Mouse (Mus musculus) CD4-positive helper T cell, adult 2 months (primary cell): ENCODE results near the gene Sp9.

ENCODE experiments used
- DNase-seq: peaks from one replicate; pipeline ENCODE4 v3.0.0-alpha.2; 2012; ENCODE audit warnings: low read depth, missing footprints, low spot score

Gene Sp9

DNA sequence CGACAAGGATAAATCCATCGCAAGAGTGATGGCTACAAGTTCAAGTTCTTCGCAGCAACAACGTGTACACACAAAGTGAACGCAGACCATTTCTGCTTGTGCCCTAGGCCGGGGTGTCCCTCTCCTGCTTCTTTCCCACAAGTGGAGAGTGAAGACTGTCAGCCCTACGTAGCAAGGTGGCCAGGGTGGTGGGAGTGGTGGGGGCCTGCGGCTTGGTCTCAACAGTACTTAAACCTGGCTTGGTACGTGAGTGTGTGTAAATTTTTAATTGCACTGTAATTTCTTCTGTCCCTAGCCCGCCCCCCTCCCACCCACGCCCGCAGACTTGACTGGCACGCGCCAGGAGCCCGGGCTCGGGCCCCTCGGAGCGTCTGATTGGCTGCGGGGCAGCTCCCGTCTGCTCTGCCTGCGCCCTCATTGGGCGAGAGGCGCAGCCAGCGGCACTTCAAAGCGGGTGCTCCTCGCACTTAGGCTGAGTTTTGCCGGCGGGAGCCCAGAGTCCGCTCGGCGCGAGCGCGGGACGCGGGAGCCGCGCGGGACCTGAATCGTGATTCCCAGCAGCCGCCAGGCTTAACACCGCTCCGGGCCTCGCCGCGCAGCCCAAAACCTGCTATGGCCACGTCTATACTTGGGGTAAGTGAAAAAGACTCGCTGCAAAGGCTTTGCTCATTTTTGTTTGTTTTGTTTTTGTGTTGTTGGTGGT, at the start of gene Sp9:
Gene Sp9, plus strand, starts transcription at position 467 of the 703 bp plus-strand sequence.
- peak; percentile 67 for DNase-seq

DNA sequence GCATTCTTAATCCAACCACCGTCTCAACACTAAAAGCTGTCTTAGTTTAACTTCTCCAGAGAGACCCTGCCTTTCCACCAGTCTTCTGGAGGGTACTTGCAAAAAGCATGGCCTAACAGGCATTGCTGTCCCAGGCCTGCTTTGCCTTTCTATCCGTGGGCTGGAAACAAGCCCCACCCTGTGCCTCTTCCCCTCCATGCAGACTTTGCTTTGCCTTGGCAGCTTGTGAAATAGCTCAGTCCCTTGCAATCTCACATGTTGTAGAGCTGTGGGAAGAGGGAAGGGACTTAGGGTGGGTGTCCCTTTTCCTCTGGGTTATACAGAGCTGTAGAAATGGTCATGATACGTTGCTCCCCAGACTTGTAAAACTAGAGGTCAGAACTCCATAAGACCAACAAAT, 40.6 kb upstream of the Sp9 start:
- DNase-seq, result no peak

- DNase-seq, result no peak
These were observed 30.4 kb upstream of the Sp9 start for GRCm38 (mm10) chr2:73241299-73241698.

GRCm38 (mm10) chr2:73248701-73249100, 23.0 kb upstream of the Sp9 start:
- no peak for DNase-seq

- no peak for DNase-seq
These were observed 8.5 kb upstream of the Sp9 start for GRCm38 (mm10) chr2:73263172-73263765.

- no peak for DNase-seq
These were observed 7.7 kb upstream of the Sp9 start for GRCm38 (mm10) chr2:73263794-73264610.

DNA sequence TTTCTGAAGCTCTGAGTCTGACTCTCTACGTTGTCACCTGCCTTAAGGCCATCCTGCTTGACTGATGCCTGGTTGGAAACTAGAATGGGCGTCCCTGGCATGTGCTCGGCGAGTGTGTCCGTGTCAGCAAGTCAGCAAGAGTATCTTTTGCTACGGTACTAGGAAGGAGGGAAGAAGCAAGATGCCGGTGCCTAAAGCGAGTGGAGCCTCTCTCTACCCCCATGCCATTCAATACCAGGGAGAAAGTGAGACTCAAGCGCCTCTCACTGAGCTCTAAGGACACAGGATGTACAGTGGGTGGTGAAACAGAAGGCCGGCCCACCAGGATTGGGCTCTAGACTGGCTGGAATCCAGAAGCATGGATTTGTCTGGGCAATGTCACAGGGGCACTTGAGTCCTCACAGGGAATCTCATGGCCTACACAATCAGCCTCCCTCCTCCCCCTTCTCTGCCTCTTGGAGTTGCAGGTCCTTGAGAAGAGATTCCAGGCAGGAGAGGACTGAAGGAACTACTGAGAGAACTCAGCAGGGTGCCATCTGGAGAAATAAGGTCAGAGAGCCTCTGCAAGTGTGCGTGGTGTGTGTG, 7.0 kb upstream of the Sp9 start:
- DNase-seq, result no peak

GRCm38 (mm10) chr2:73266011-73266410, 5.7 kb upstream of the Sp9 start:
- DNase-seq, result no peak

- no peak for DNase-seq
These were observed 5.1 kb upstream of the Sp9 start for GRCm38 (mm10) chr2:73266623-73267022.

GRCm38 (mm10) chr2:73267231-73267630, 4.5 kb upstream of the Sp9 start:
- DNase-seq, result no peak

DNA sequence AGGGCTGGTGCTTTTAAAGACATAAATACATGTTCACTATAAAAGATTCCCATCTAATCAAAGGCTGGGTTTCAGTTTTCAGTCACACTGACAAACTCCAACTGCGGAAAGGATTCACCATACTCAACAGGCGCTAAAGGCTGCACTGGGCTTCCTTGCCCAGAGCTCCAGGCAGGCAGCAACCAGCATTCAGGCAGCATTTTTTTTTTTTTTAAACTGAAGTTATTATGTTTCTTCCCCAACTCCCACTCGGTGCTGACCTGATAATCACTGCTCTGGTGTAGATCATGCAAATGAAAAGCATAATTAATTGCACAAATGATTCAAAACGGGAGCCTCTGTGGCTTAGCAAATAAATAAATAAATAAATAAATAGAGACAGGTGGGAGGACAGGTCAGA, 3.9 kb upstream of the Sp9 start:
- DNase-seq, result no peak

GRCm38 (mm10) chr2:73268281-73268680, 3.4 kb upstream of the Sp9 start:
- DNase-seq, result no peak

DNA sequence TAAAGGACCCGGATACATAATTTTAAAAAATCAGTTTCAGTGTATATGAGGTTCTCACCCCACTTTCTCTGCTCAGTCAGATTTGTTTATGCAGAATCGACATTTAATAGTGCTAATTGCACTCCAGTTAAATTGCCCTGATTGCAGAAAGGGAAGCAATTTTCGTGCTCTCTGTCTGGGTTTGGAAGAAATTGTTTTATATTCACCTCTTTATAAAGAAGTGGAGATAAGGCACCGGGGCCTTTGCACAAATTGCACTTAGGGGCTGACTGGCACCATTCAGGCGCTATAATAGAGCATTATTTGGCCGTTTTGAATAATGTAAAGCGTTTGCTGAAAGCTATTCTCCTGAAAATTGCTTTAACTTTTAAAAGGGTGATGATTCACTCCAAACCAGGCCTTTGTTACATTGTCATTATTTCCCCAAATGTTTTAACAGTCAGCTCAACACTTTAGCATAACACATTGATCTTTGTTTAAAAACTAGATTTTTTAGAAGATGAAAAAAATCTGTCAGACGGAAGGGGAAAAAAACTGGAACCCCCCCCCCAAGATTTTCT, 2.8 kb upstream of the Sp9 start:
- no peak for DNase-seq

GRCm38 (mm10) chr2:73269666-73270065, 2.1 kb upstream of the Sp9 start:
- DNase-seq, result no peak

DNA sequence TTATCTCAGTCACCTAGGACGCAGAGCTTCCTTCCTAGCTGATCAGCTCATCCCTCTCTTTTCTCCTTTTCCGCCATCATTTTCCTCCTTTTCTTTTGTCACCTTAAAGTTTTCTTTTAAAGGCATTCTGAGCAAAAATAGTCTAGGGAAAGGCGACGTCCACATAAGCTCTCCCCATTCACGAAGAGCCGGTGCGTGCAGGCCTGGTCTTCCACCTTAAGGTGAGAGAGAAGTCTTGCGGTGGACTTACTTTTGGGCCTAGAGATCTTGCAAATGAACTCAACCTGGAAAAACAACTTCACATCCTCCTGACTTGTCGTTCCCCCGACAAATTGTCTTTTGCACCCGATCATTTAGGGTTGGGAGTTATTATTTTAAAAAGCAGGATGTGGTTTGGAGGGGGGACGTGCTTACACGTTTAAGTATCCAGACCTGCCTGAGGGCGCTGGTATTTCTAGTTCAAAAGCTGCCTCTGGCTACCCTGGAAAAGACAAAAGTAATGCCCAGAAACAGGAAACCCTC, 1.6 kb upstream of the Sp9 start:
- no peak for DNase-seq

GRCm38 (mm10) chr2:73270593-73271458, 899 bp upstream of the Sp9 start:
- peak; percentile 63 for DNase-seq

DNA sequence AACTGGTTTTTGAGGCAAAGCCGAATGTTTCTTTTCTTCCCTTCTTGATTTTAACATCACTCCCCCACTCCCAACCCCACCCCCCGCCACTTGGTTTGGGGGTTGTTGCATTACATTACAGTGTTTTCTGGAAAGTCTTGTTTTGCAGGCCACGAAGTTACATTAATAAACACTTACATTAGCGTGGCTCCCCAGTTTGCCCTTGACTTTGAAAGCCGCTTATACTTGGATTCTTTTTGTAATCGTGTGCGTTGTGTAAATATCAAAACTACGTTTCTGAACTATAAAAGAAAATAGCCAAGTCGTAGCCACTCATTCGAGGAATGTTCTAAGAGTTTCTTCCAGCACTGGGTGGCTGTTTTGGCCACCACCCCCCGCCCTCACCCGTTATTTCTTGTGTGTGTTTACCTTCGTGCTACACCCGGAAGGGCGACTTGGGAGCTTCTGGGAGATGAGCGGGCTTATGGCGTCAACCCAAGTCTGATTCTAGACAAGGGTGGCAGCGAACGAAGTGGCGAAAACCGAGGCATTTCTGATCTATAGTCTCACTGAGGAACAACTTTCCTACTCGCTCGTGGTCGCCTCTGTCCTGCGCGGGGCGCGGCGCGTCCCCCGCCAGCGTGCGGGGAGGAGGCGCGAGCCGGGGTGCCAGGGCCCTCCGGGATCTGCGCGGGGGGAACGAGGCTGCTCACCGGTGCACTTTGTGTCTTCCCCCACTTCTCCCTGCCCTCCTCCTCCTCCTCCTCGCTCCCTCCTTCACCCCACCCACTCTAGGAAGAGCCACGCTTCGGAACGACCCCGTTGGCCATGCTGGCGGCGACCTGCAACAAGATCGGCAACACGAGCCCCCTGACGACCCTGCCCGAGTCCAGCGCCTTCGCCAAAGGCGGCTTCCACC, 875 bp downstream of the Sp9 start:
- peak; percentile 35 for DNase-seq

DNA sequence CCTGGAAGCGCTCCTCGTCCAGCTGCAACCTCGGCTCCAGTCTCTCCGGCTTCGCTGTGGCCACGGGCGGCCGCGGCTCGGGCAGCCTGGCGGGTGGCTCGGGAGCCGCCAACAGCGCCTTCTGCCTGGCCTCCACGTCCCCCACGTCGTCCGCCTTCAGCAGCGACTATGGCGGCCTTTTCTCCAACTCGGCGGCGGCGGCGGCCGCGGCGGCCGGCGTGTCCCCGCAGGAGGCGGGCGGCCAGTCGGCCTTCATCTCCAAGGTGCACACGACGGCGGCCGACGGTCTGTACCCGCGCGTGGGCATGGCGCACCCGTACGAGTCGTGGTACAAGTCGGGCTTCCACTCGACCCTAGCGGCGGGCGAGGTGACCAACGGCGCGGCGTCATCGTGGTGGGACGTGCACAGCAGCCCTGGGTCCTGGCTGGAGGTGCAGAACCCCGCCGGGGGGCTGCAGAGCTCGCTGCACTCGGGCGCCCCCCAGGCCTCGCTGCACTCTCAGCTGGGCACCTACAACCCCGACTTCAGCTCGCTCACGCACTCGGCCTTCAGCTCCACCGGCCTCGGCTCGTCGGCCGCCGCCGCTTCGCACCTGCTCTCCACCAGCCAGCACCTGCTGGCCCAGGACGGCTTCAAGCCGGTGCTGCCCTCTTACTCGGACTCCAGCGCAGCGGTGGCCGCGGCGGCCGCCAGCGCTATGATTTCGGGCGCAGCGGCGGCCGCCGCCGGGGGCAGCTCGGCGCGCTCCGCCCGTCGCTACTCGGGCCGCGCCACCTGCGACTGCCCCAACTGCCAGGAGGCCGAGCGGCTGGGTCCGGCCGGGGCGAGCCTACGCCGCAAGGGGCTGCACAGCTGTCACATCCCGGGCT, 1.8 kb downstream of the Sp9 start:
- DNase-seq, result peak; percentile 33
